Mouse (Mus musculus): ENCODE measurements around the gene Extl2.

The Extl2 gene

GRCm38 (mm10) chr3:116006978-116007940 is at the start of gene Extl2, which contains the start of gene Slc30a7:
TSS of gene Extl2 (plus strand) at chr3:116007462.
TSS of gene Slc30a7 (minus strand) at chr3:116007406.
- peak; percentile 88 to 93 for DNase-seq

GRCm38 (mm10) chr3:115961311-115962027 is 45.8 kb upstream of the Extl2 start:
- no peak for DNase-seq

GRCm38 (mm10) chr3:115962028-115962415 is 45.2 kb upstream of the Extl2 start:
- no peak for DNase-seq

- no peak for DNase-seq
These were observed 43.7 kb upstream of the Extl2 start for GRCm38 (mm10) chr3:115963597-115963996.

DNA sequence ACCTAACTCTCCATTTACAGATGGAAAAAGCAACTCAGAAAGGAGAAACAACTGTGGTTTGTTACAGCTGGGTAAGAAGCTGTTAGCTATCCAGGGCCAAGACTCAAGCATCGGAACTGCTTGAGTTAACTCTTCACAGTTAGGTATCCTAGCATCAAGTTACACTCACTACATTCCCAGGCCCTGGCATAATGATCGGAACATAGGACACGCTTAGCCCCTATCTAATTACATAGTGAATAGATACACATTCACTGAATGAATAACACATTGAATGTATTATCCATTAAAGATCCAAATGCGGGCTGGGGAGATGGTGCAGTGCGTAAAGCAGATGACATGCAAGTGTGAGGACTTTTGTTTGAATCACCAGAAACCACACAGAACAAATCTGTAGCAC is 43.2 kb upstream of the Extl2 start:
- no peak for DNase-seq

- no peak for DNase-seq
These were observed 38.3 kb upstream of the Extl2 start for GRCm38 (mm10) chr3:115968745-115969530.

DNA sequence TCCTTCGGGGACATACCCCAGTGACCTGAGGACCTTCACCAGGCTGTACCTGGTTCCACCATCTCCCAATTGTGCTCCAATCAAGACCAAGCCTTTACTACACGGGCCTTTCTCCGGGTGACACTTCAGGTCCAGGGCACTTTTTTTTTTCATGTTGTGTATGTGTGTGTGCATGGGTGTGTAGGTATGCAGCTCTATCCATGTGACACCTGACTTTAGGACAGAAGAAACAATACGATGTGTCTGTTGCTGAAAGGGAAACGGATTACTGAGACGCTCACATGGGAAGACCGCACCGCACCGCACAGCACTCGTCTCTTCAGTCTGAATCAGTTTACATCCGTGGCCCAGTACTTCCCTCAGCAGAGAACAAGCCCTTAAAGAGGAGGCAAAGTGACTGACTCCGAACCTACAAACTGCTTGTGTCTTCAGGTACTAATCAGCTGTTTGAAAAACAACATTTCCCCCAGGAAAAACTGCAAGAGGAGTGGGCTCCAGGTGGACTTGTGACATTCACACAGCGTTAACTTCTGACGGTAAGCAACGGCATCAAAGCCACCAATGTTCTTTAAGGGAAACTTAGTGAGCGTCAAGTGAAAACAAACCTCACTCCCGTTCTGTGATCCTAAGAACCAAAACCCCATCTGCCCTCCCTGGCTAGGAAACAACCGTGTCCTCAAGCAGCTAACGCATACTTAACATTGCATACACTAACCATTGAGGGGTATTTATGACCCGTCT is 36.0 kb upstream of the Extl2 start:
- DNase-seq, result no peak

GRCm38 (mm10) chr3:115971891-115972646 is 35.2 kb upstream of the Extl2 start:
- no peak for DNase-seq

DNA sequence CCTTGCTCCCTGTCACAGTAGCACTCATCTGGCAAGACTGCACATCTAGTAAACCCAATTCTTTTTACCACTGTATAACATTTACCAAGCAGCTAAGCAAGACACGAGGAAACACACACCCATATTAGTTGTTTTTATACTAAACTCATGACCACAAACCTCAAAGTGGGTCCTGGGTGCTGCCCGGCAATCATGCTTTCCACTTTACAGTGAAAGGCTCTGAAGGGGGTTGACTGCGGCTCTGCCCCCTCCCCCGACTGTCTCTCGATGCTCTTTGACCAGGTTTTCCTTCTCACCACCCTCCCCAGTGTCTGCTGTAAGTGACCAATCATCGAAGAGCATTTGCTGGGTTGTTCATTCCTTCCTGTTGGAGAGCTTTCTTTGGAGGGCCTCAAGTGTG is 33.0 kb upstream of the Extl2 start:
- DNase-seq, result no peak

DNA sequence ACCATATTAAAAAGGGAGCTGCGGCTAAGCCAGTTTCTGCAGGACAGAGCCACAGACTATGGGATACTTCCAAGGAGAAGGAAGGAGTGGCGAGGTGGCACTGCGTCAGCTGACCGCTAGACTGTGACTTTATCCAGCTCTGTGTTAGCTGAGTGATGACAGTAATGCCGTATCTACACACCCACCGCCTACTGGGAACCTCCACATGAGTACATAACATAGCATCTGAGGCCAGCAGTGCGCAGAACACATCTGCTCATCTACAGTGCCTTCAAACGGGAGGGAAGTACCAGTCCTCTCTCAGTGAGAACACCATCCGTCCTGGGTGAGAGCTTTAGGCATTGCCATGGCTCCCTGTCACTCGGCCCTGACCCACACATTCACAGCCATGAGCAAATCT is 32.3 kb upstream of the Extl2 start:
- DNase-seq, result no peak

GRCm38 (mm10) chr3:115979000-115979399 is 28.3 kb upstream of the Extl2 start:
- no peak for DNase-seq

GRCm38 (mm10) chr3:115983217-115983616 is 24.0 kb upstream of the Extl2 start:
- no peak for DNase-seq

DNA sequence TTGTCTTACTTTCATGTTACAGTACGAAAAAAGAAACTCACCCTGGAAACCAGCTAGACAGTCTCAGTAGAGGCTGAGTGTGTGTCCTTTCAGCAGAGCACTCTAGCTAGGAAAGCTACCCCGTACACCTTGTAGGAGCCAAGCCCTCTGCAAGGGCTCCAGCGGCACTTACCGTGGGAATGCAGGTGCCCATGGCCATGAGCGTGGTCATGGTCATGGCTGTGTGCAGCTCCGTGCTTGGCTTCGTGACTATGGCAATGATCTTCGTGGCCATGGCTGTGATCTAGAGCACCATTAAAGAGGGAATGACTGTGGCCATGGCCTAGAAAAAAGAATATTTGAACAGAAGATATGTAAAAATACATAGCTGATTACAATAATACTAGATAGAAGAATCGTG is 22.6 kb upstream of the Extl2 start:
- no peak for DNase-seq

GRCm38 (mm10) chr3:115985183-115985892 is 21.9 kb upstream of the Extl2 start:
- no peak for DNase-seq

- no peak for DNase-seq
These were observed 15.2 kb upstream of the Extl2 start for GRCm38 (mm10) chr3:115992103-115992502.

DNA sequence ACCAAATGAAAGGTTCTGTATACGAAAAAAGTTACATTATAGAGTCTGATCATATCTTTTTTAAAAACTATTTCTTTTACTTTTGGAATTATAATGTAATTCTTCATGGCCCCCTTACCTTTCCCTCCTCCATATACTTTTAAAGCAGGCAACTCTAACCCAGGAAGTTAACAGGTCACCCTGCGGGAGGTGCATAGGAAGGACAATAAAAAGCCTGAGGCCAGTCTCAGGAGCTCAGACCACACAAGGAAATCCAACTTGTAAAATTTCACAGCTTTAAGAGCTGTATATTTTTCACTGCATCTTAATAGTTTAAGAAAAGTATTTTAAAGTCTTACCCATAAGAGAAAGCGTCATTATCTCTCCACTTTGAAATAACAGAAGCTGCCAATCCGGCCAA is 14.7 kb upstream of the Extl2 start:
- DNase-seq, result no peak

DNA sequence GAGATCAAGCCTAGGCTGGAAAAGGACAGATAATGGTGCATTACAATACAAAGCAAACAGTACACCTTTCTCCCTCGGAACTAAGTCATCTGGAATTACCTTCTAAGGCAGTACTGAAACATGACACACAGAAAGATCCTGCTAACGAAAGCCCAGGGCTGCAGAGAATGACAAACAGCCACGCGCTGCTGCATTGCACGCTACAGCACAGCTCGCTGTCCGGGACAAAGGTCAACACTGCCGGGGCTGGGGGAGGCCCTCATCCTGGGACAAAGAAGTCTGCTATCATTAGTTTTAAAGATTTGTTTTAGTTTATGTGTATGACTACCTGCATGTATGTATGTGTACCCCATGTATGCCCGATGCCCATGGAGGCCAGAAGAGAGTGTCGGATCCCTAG is 14.2 kb upstream of the Extl2 start:
- DNase-seq, result no peak

- DNase-seq, result no peak
These were observed 10.3 kb upstream of the Extl2 start for GRCm38 (mm10) chr3:115996929-115997328.

DNA sequence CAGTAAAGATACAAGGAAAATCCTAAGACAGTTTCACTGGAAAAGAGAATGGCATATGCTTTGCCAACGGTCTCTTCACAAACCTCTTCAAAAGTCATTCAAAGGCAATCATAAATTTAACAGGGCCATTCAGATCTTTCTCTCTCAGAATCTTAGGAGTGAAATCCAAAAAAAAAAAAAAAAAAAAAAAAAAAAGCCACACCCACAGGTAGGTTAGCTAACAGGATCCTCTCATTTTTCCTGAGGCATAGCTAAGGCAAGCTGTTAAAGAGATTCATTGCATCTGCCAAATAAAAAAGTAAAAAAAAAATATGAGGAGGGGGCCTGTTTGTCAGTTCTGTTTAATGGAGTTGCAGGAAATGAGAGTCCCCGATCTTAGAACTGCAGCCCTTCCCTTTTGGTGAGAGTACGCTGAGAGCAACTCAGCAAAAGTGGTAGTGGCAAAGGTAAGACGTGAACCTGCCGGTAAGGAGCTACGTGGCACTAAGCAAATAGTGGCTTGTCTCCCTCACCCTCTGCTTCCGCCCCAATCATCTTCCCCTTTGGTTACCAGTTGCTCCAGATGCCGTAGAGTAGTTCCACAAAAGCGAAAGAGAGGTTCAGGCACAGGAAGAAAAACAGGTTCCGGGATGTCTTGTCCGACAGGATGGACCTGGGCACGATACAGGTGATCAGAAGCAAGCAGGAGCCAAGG is 831 bp upstream of the Extl2 start:
- no peak for DNase-seq

DNA sequence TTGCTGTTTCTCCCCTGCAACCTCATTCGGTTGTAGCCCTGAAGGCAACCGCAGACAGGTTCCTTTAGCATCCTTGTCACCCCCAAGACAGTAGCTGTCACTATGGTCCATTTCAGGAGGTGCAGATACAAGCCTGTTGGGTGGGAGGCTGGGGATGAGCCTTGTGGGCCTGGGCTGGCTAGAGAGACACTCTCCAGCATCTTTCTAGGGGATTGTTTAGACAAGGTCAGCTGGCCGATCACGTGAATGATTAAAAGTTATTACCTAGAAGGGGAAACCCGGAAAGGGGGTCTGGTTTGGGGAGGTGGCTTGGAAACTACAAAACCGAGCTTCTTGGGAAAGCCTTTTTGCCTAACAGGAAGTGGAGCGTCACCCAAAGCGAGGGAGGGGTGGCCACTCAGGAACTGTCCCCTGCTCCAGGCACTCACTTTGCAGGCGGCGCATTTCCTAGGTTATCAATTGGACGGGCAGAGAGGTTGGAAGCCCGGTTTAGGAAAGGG is 729 bp downstream of the Extl2 start:
- DNase-seq, result peak; percentile 84 to 89
